Mouse (Mus musculus): ENCODE measurements at regions not wholly inside any gene's neighbourhood (a gene's known extent, or its start where the extent isn't known, plus 50 kb on each side); places are given as distances from the start of the nearest gene placed in this dataset.
A peak's percentile ranks its signal among the peaks of the same experiment; 100 is the strongest.
"Not testable (repeated sequence)": the region's sequence is repeated elsewhere in the genome, so short reads cannot be mapped to it uniquely, and the experiment has no call there.

GRCm38 (mm10) chr16:55758707-55759067 is 80.0 kb downstream of the Nfkbiz start:
- no peak for ATAC-seq

- ATAC-seq, result no peak
Measured at GRCm38 (mm10) chr16:55757952-55758706, 80.6 kb downstream of the Nfkbiz start.

DNA sequence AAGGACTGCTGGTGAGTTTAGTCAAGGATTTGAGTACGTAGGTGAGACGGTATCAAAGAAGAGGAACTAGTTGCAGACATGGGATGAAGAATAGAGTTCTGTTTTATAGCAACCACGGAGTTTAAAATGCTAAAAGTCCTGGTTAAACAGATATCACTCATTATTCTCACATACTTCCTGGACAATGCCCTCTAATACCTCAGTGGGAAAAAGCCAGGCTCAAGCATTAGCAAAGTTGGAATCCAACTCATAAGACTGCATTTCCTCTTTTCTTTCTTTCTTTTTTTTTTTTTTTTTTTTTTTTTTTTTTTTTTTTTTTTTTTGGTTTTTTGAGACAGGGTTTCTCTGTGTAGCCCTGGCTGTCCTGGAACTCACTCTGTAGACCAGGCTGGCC is 81.3 kb downstream of the Nfkbiz start:
- ATAC-seq, result not testable (repeated sequence)

GRCm38 (mm10) chr16:55756764-55757421 is 81.8 kb downstream of the Nfkbiz start:
- ATAC-seq, result peak; percentile 34

DNA sequence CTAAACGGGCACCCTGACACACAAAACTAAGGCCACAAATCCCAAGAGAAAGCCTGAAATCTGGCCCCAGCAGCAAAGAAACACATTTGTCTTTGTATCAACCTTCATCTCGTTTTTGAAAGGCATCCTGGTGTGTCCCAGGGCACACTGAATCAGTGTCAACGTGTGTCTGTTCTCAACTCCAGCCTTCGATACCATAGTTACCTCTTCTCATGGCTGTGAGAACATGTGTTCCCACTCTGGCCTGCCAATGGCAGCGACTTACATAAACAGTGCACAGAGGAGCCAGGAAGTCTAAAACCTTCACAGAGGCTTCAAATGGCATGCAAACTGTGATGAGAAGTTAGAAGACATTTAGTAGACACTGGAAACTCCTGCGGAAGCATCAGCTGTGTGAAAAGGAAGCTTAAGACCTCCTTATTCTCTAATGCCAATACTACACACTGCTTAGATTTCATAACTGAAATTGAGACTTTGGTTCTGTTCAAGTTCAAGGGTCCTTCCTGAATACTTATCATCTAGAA is 83.3 kb downstream of the Nfkbiz start:
- no peak for ATAC-seq

DNA sequence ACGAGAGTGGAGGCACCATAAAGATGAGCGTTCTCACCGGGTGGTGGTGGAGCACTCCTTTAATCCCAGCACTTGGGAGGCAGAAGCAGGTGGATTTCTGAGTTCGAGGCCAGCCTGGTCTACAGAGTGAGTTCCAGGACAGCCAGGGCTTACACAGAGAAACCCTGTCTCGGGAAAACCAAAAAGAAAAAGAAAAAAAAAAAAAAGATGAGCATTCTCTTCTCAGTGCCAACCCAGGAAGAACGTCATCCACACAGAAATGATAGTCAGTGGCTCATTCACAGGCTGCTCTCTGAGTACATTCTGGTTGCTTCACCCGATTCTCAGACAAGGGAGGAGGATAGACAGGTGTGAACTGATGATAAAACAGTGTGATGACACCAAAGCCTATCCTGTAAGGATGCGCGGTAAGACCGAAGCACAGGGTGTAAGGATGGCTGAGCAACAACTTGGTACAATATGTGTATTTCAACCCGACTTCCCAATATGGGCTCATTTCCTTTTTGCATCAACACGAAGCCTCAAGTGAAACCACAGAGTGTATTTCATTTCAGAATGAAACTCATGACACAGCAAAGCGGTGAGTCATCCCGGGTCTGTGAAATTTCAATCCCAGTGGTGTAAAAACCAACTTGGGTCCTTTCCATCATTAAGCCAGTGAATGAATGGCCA is 84.5 kb downstream of the Nfkbiz start:
- peak; percentile 90 for ATAC-seq

DNA sequence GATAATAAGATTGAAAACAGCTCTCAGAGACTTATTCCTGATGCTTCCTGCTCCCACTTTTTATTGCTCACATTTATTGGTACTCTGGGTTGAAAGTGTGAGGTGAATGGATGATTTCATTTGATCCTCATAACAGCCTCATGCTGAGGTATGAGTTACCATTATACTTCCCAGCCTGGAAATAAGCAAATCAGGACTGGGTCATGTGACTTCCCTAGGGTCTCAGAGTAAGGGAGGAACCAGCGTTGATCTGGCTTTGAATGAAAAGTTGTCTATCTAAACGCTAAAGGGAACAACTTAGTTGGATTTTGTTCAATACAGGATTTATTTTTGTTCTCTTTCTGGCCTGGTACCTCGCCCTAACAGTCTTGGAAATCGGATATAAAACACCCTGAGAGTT is 85.3 kb downstream of the Nfkbiz start:
- ATAC-seq, result no peak

DNA sequence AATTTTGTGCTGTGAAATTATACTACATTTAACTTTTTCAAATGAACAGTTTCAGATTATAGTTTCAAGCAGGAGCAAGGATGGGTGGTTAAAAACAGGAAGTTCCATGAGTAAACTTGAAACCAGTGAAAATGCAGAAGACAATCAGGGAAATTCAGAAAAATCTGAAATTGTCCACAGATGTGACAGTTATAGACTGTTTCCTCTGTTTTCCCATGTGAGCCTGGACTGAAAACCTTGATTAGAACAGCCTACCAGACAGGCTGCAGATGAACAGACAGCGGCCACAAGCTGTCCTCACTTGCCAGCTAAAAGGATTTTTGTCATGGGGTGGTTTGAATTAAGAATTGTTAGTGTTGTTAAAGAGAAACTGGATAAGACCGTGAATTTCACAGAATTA is 91.4 kb downstream of the Nfkbiz start:
- peak; percentile 52 for ATAC-seq

DNA sequence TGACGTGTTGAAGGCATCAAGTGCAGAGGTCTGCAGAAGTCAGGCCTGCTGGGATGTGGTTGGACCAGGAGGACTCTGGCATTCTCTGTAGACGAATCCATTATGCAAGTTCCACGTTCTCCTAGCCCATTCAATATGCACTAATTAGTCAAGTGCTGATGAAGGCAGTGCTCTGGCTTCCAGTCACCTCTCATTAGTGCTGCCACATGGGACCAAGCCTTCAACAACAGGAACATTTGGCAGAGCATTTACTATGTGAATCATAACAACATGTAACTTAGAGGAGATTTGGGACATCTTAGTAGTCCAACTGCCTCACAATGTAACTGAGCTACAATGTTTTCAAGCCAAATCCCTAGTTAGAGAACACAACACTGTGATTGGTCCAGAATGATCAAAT is 92.5 kb downstream of the Nfkbiz start:
- ATAC-seq, result no peak

DNA sequence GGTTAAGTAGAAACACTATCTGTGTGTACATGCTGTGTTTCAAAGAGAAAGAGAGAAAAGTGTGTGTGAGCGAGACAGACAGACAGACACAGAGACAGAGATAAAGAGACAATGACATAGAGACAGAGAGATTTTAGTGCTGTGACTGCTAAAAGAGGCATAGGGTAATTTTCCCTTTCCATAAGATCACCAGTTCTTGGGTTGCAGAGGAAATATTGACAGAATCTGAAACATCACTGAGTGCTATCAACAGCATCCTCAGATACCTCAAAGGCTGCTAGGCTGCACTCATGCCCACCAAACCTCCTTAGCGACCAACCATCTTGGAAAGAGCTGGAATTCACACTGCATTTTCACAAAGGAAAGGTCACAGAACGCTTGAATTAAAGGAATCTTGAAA is 93.6 kb downstream of the Nfkbiz start:
- no peak for ATAC-seq

GRCm38 (mm10) chr16:55741099-55741863 is 97.4 kb downstream of the Nfkbiz start:
- ATAC-seq, result no peak

- ATAC-seq, result no peak
Measured at GRCm38 (mm10) chr16:55738741-55739140, 100.0 kb downstream of the Nfkbiz start.

- peak; percentile 22 for ATAC-seq
Measured at GRCm38 (mm10) chr16:55735476-55735968, 103.2 kb downstream of the Nfkbiz start.

GRCm38 (mm10) chr16:55734301-55734700 is 104.4 kb downstream of the Nfkbiz start:
- peak; percentile 13 for ATAC-seq

- peak; percentile 70 for ATAC-seq
Measured at GRCm38 (mm10) chr16:55733751-55734150, 104.9 kb downstream of the Nfkbiz start.

GRCm38 (mm10) chr16:55731003-55731402 is 107.7 kb downstream of the Nfkbiz start:
- ATAC-seq, result no peak

DNA sequence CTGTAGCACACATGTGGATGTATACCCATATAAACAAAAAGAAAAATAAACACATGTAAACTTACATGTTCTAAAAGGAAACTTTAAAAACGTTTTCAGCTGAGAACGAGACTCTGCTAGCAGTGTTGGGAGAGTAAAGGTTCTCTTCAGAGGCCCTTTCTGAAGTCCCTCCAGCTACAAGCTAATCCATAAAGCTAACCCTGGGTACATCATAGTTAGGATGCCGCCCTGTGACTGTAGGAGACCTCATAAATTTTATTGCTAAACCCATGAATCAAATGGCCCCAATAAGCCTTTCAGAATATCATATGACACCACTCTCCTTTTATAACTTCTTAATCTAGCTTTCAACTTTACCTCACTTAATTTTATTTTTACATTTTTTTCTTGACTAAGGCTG is 112.2 kb downstream of the Nfkbiz start:
- no peak for ATAC-seq

- no peak for ATAC-seq
Measured at GRCm38 (mm10) chr16:55720430-55720829, 118.3 kb downstream of the Nfkbiz start.

DNA sequence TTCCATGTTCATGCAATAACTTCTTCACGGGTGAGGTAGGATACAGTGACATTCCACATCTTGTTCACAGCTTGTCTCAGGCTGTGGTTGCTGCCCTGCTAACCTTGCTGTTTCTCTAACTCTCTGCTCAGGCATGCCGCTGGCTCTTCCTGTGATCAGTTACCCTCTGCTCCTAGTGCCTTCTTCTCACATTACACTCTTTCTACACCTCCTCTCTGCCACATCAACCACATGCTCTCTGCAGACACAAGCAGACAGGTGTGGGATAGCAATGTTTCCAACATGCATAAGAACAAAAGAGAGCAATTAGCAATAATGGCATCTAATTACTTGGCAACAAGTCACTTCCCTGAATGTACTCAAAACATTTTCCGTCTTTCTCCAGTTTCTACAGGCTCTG is 128.7 kb downstream of the Nfkbiz start:
- ATAC-seq, result no peak

DNA sequence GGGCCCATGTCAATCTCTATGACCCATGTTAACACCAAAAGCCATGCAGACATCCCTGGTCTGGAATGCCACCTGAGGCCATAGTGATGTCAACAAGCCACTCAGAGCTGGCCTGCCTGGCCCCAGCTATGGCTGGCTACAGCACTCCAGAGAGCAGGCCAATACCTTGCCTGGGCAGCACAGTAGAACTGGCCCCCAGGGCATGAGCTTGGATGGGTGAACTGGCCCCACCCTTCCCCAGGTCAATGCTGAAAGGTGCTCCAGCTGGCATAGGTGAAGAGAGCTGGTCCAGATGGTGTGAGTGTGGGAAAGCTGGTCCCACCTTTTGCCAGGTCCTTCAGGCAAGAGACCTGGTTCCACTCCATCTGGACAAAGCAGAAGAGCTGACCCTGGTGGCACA is 132.2 kb downstream of the Nfkbiz start:
- no peak for ATAC-seq

- ATAC-seq, result peak; percentile 59
Measured at GRCm38 (mm10) chr16:55698489-55698892, 140.2 kb downstream of the Nfkbiz start.

DNA sequence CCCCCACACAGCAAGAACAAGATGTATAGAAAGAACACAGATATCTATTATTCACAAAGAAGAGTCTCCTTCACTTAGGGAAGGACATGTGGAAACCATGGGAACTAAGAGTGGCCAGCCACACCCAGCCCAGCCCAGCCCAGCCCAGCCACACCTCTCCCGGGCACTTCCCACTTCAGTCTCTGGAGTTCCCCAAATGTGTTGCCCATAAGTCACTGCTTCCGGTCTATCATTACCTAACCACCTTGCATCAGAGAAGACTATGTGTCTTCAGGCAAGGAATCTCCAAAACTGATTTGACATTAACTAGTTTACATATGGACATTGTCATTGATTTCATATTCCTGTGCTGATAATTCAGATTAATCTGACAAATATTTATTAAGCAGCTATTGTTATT is 147.6 kb downstream of the Nfkbiz start:
- no peak for ATAC-seq

DNA sequence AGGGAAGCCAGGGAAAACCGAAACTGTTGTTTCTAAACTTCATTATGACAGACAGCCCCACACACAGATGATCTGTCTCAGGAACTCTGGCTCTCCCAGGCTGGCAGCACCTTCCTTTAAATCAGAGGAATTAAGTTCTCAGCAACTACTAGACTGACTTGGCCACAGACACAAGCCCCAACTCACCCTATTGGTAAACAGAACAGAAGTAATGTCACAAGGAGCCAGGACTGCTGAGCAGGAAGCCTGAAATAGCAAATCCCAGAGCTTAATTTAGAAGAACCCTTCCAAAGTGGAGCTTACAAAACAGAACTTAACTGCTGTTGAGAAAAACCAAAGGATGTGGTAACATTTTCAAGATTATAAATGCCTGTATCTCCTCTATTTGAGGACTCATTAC is 174.8 kb downstream of the Nfkbiz start:
- ATAC-seq, result no peak
